ENCODE assay signal across 10 mouse cellular contexts in genomic region chr8:94995336-94995893, GRCm38 (mm10). TPM values are rescaled to one million over a fixed set of nuclear protein-coding genes. Genes with fewer than 3 reads are reported as not detected.
DNase-seq lines count a peak whose midpoint lies in the region; ATAC-seq lines count a peak whose summit lies in the region.
"Had no signal": no experiment of that assay in that cellular context is flagged by ENCODE, and none has a peak within 500 bp of the region (broad histone marks: within the 10 kb centered on the region; RNA-seq: fewer than 3 reads in every experiment).

No protein-coding gene starts in this region.

- no peaks in the 10 kb centered on the region for H3K36me3 ChIP-seq in forebrain, embryonic 11.5 days (ENCODE audit: control insufficient read depth, insufficient read depth, low read length)
- H3K36me3 ChIP-seq in limb, embryonic 11.5 days (ENCODE audit: control insufficient read depth, insufficient read depth, low read length): no peaks in the 10 kb centered on the region
- H3K36me3 ChIP-seq in intestine, embryonic 15.5 days: no peaks in the 10 kb centered on the region

- 39% methylated on average over 5 of the region's 5 CpGs for WGBS in forebrain, embryonic 11.5 days
- 92% methylated on average over 5 of the region's 5 CpGs for WGBS in limb, embryonic 11.5 days
- 74% methylated on average over 5 of the region's 5 CpGs for WGBS in intestine, embryonic 15.5 days

- no peaks in the 10 kb centered on the region for H3K27me3 ChIP-seq in forebrain, embryonic 11.5 days (ENCODE audit: control insufficient read depth, insufficient read depth, low read length)
- H3K27me3 ChIP-seq in limb, embryonic 11.5 days (ENCODE audit: control insufficient read depth, insufficient read depth, low read length): no peaks in the 10 kb centered on the region
- H3K27me3 ChIP-seq in intestine, embryonic 15.5 days (replicated peaks): no peaks in the 10 kb centered on the region

- peak; percentile 91 for DNase-seq in ovary, adult 18-20 months (ENCODE audit: low spot score)
- no peak for DNase-seq in ovary, postnatal 10 days (ENCODE audit: low spot score)
- DNase-seq in forebrain, embryonic 11.5 days (ENCODE audit: low spot score): no peak
- DNase-seq in limb, embryonic 11.5 days (ENCODE audit: low spot score): no peak
- peak; percentile 45 for DNase-seq in right cerebral cortex, postnatal 4 days
- no peak for DNase-seq in kidney, postnatal 4 days
- DNase-seq in MN1 (ENCODE audit: low spot score): no peak
- DNase-seq: lung, postnatal 14 days had no signal

- ATAC-seq in forebrain, embryonic 11.5 days (replicated peaks; ENCODE audit: low FRiP score): no peak
- no peak for ATAC-seq in limb, embryonic 11.5 days (ENCODE audit: insufficient number of reproducible peaks, low FRiP score, low TSS enrichment, low read depth)
- no peak for ATAC-seq in intestine, embryonic 15.5 days

- H3K9ac ChIP-seq in forebrain, embryonic 11.5 days (ENCODE audit: low read length): peak overlapping the region; percentile 96
- no peak overlapping the region; the same call in 1 of the 2 replicates for H3K9ac ChIP-seq in limb, embryonic 11.5 days (ENCODE audit: low read length)
- H3K9ac ChIP-seq in intestine, embryonic 15.5 days: no peak overlapping the region

- peak overlapping the region; percentile 97 for H3K27ac ChIP-seq in forebrain, embryonic 11.5 days (ENCODE audit: low read depth, low read length)
- no peak overlapping the region for H3K27ac ChIP-seq in limb, embryonic 11.5 days (replicated peaks; ENCODE audit: low read depth, low read length)
- no peak overlapping the region for H3K27ac ChIP-seq in intestine, embryonic 15.5 days

- peaks cover 49% of the 10 kb centered on the region for H3K4me1 ChIP-seq in forebrain, embryonic 11.5 days (replicated peaks; ENCODE audit: control insufficient read depth, insufficient read depth, low read length)
- peaks cover 16% of the 10 kb centered on the region; the same call in 1 of the 2 replicates for H3K4me1 ChIP-seq in limb, embryonic 11.5 days (ENCODE audit: control insufficient read depth, insufficient read depth, low read length)
- H3K4me1 ChIP-seq in intestine, embryonic 15.5 days (replicated peaks): peaks cover 58% of the 10 kb centered on the region

- peak overlapping the region; percentile 59 for H3K4me3 ChIP-seq in forebrain, embryonic 11.5 days (ENCODE audit: low read depth, low read length)
- no peak overlapping the region for H3K4me3 ChIP-seq in limb, embryonic 11.5 days (ENCODE audit: low read depth, low read length)
- no peak overlapping the region for H3K4me3 ChIP-seq in intestine, embryonic 15.5 days (replicated peaks)

- H3K9me3 ChIP-seq in forebrain, embryonic 11.5 days (ENCODE audit: control insufficient read depth, low read length): no peaks in the 10 kb centered on the region
- no peaks in the 10 kb centered on the region for H3K9me3 ChIP-seq in limb, embryonic 11.5 days (ENCODE audit: control insufficient read depth, low read length)
- H3K9me3 ChIP-seq in intestine, embryonic 15.5 days: no peaks in the 10 kb centered on the region

- H3K4me2 ChIP-seq in forebrain, embryonic 11.5 days (ENCODE audit: low read depth, low read length, severe bottlenecking): peak overlapping the region; percentile 91
- peak overlapping the region; percentile 1; the same call in 1 of the 2 replicates for H3K4me2 ChIP-seq in limb, embryonic 11.5 days (ENCODE audit: low read depth, severe bottlenecking)
- H3K4me2 ChIP-seq in intestine, embryonic 15.5 days (replicated peaks): no peak overlapping the region

RNA-seq across cellular contexts. Expression of gene Adgrg1, which starts 20.9 kb away (rescaled TPM):
- 177 and 184 TPM in 2 replicates for polyA plus RNA-seq in forebrain, embryonic 11.5 days (2014; fragmentation: Nextera tagmentation; extraction: Ambion mirVana)
- polyA plus RNA-seq in limb, embryonic 11.5 days (2014; fragmentation: Nextera tagmentation; extraction: Ambion mirVana): 10.6 and 11.1 TPM in 2 replicates
- 22.4 and 23.8 TPM in 2 replicates for polyA plus RNA-seq in intestine, embryonic 15.5 days (2015; fragmentation: Nextera tagmentation; extraction: Ambion mirVana)

RNA-seq across cellular contexts. Expression of gene Adgrg3, which starts 22.1 kb away (rescaled TPM):
- 2.9 and 3.2 TPM in 2 replicates for polyA plus RNA-seq in forebrain, embryonic 11.5 days (2014; fragmentation: Nextera tagmentation; extraction: Ambion mirVana)
- 2.7 and 3.8 TPM in 2 replicates for polyA plus RNA-seq in limb, embryonic 11.5 days (2014; fragmentation: Nextera tagmentation; extraction: Ambion mirVana)
- 3.4 and 3.5 TPM in 2 replicates for polyA plus RNA-seq in intestine, embryonic 15.5 days (2015; fragmentation: Nextera tagmentation; extraction: Ambion mirVana)

RNA-seq across cellular contexts. Expression of gene Drc7, which starts 59.5 kb away (rescaled TPM):
- 0.12 TPM in 1 of 2 replicates, not detected in the other for polyA plus RNA-seq in forebrain, embryonic 11.5 days (2014; fragmentation: Nextera tagmentation; extraction: Ambion mirVana)
- polyA plus RNA-seq in limb, embryonic 11.5 days (2014; fragmentation: Nextera tagmentation; extraction: Ambion mirVana): 0.11 and 0.18 TPM in 2 replicates
- not detected in 2 replicates for polyA plus RNA-seq in intestine, embryonic 15.5 days (2015; fragmentation: Nextera tagmentation; extraction: Ambion mirVana)
- polyA plus RNA-seq: intestine, embryonic 14.5 days had no signal

Comparison
In these comparisons a context has a peak if more than half of its experiments do, and no peak if none do; other contexts are left out.
1. DNase-seq: peak in ovary, adult 18-20 months (single experiment) and right cerebral cortex, postnatal 4 days (single experiment); none in ovary, postnatal 10 days (single experiment), forebrain, embryonic 11.5 days (single experiment), limb, embryonic 11.5 days (single experiment), kidney, postnatal 4 days (0 of 2) and MN1 (single experiment).